ENCODE assay signal across 20 mouse cellular contexts in the genomic region with DNA sequence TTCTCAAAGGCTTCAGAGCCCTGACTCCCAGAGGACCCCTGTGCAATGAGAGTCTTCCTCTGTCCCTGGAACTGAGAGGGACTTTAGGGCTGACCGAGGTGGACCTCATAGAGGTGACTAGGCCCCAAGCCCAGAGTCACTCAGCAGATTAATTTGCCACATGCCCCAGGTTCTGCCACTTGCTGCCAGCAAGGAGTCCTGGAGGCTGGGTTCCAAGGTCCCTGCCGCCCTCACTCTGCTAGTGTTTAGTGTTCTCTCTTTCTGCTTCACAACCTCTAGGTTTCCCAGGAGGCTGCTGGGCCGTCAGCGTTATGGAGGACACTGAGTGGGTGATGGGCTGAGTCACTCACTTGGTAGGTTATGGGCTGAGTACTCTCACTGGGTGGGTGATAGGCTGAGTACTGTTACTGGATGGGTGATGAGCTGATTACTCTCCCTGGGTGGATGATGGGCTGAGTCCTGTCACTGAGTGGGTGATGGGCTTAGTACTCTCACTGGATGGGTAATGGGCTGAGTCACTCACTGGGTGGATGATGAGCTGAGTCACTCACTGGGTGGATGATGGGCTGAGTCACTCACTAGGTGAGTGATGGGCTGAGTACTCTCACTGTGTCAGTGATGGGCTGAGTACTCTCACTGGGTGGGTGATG. TPM values are rescaled to one million over a fixed set of nuclear protein-coding genes. Genes with fewer than 3 reads are reported as not detected.
DNase-seq lines count a peak whose midpoint lies in the region; ATAC-seq lines count a peak whose summit lies in the region.
"Had no signal": no experiment of that assay in that cellular context is flagged by ENCODE, and none has a peak within 500 bp of the region (broad histone marks: within the 10 kb centered on the region; RNA-seq: fewer than 3 reads in every experiment).

No protein-coding gene starts in this region.

- ATAC-seq in neural tube, embryonic 13.5 days (ENCODE audit: low read depth), result no peak
- no peak for ATAC-seq in neural tube, embryonic 15.5 days (ENCODE audit: low FRiP score)
- ATAC-seq: forebrain, embryonic 16.5 days; intestine, embryonic 15.5 days had no signal

- WGBS in neural tube, embryonic 13.5 days, result 75% methylated on average over 4 of the region's 4 CpGs
- 75% methylated on average over 4 of the region's 4 CpGs for WGBS in neural tube, embryonic 15.5 days

- H3K4me3 ChIP-seq in neural tube, embryonic 13.5 days, result no peak overlapping the region
- no peak overlapping the region for H3K4me3 ChIP-seq in neural tube, embryonic 15.5 days (replicated peaks)
- H3K4me3 ChIP-seq: embryonic facial prominence, embryonic 15.5 days; intestine, embryonic 15.5 days; limb, embryonic 10.5 days; neural tube, embryonic 12.5 days; stomach, embryonic 15.5 days had no signal

- no peaks in the 10 kb centered on the region for H3K9me3 ChIP-seq in neural tube, embryonic 13.5 days
- no peaks in the 10 kb centered on the region for H3K9me3 ChIP-seq in neural tube, embryonic 15.5 days (replicated peaks)
- H3K9me3 ChIP-seq: embryonic facial prominence, embryonic 15.5 days; intestine, embryonic 15.5 days; limb, embryonic 10.5 days; neural tube, embryonic 12.5 days; stomach, embryonic 15.5 days had no signal

- H3K4me1 ChIP-seq in neural tube, embryonic 13.5 days (replicated peaks), result peaks cover 50% of the 10 kb centered on the region
- peaks cover 41% of the 10 kb centered on the region for H3K4me1 ChIP-seq in neural tube, embryonic 15.5 days
- H3K4me1 ChIP-seq: stomach, embryonic 15.5 days had no signal

- H3K4me2 ChIP-seq in neural tube, embryonic 13.5 days, result no peak overlapping the region
- no peak overlapping the region for H3K4me2 ChIP-seq in neural tube, embryonic 15.5 days
- H3K4me2 ChIP-seq: embryonic facial prominence, embryonic 15.5 days; heart, embryonic 11.5 days; hindbrain, embryonic 14.5 days; intestine, embryonic 15.5 days; neural tube, embryonic 12.5 days; stomach, embryonic 15.5 days had no signal

- H3K27ac ChIP-seq in neural tube, embryonic 13.5 days (replicated peaks), result peak overlapping the region; percentile 93
- no peak overlapping the region for H3K27ac ChIP-seq in neural tube, embryonic 15.5 days (replicated peaks)
- H3K27ac ChIP-seq: embryonic facial prominence, embryonic 15.5 days; hindbrain, embryonic 14.5 days; intestine, embryonic 15.5 days; limb, embryonic 10.5 days; stomach, embryonic 15.5 days had no signal

- DNase-seq in cerebellum, adult 11 months, result peak; percentile 47
- DNase-seq in cerebellum, postnatal 4 days (ENCODE audit: low spot score in 2 of 2), result no peak
- peak; percentile 72 for DNase-seq in cerebellum, adult 9-10 months
- DNase-seq in lung, postnatal 25 days (ENCODE audit: low spot score), result no peak
- DNase-seq in natural killer cell, adult 2 months (ENCODE audit: low spot score in 2 of 2), result no peak
- DNase-seq: heart, postnatal 10 days; kidney, postnatal 36 days; lung, adult 18-20 months; lung, postnatal 4 days; right cerebral cortex, postnatal 14 days had no signal

- no peaks in the 10 kb centered on the region for H3K27me3 ChIP-seq in neural tube, embryonic 13.5 days
- no peaks in the 10 kb centered on the region for H3K27me3 ChIP-seq in neural tube, embryonic 15.5 days (replicated peaks)
- H3K27me3 ChIP-seq: intestine, embryonic 15.5 days; neural tube, embryonic 12.5 days; stomach, embryonic 15.5 days had no signal

- peaks cover 4% of the 10 kb centered on the region; the same call in 1 of the 2 replicates for H3K36me3 ChIP-seq in neural tube, embryonic 13.5 days
- no peaks in the 10 kb centered on the region for H3K36me3 ChIP-seq in neural tube, embryonic 15.5 days
- H3K36me3 ChIP-seq: embryonic facial prominence, embryonic 15.5 days; intestine, embryonic 15.5 days; limb, embryonic 10.5 days; neural tube, embryonic 12.5 days; stomach, embryonic 15.5 days had no signal

- no peak overlapping the region for H3K9ac ChIP-seq in neural tube, embryonic 13.5 days
- no peak overlapping the region for H3K9ac ChIP-seq in neural tube, embryonic 15.5 days (replicated peaks)
- H3K9ac ChIP-seq: embryonic facial prominence, embryonic 15.5 days; hindbrain, embryonic 14.5 days; intestine, embryonic 15.5 days; neural tube, embryonic 12.5 days; stomach, embryonic 15.5 days had no signal

RNA-seq across cellular contexts. Expression of gene Engase, which starts 47.0 kb away (rescaled TPM):
- 8.1 and 10.0 TPM in 2 replicates for polyA plus RNA-seq in neural tube, embryonic 13.5 days (2015; fragmentation: Nextera tagmentation; extraction: Ambion mirVana)
- polyA plus RNA-seq in neural tube, embryonic 15.5 days (2015; fragmentation: Nextera tagmentation; extraction: Ambion mirVana), result 7.1 and 8.7 TPM in 2 replicates

Comparison
In these comparisons a context has a peak if more than half of its experiments do, and no peak if none do; other contexts are left out.
1. DNase-seq: peak in cerebellum, adult 11 months (single experiment) and cerebellum, adult 9-10 months (single experiment); none in cerebellum, postnatal 4 days (0 of 2), lung, postnatal 25 days (single experiment) and natural killer cell, adult 2 months (0 of 2).